Mouse (Mus musculus): ENCODE results near the gene Daam1.

Gene Daam1

GRCm38 (mm10) chr12:72011404-72011803 is 180.5 kb downstream of the Daam1 start:
- no peak for DNase-seq

GRCm38 (mm10) chr12:72012126-72012525 is 181.2 kb downstream of the Daam1 start:
- DNase-seq: no peak

- DNase-seq: peak; percentile 26
Measured at GRCm38 (mm10) chr12:72013711-72014354, 183.0 kb downstream of the Daam1 start.

GRCm38 (mm10) chr12:72014355-72014776 is 183.5 kb downstream of the Daam1 start:
- no peak for DNase-seq

GRCm38 (mm10) chr12:72015296-72015695 is 184.4 kb downstream of the Daam1 start:
- DNase-seq: no peak

- no peak for DNase-seq
Measured at GRCm38 (mm10) chr12:72020285-72020684, 189.4 kb downstream of the Daam1 start.

GRCm38 (mm10) chr12:72021543-72021942 is 190.7 kb downstream of the Daam1 start:
- DNase-seq: peak; percentile 57

- DNase-seq: no peak
Measured at GRCm38 (mm10) chr12:72022790-72023189, 191.9 kb downstream of the Daam1 start.

- no peak for DNase-seq
Measured at GRCm38 (mm10) chr12:72023572-72023971, 192.7 kb downstream of the Daam1 start.

GRCm38 (mm10) chr12:72025275-72025795 is 194.5 kb downstream of the Daam1 start:
- DNase-seq: no peak

GRCm38 (mm10) chr12:72031171-72031570 is 200.3 kb downstream of the Daam1 start:
- peak; percentile 71 for DNase-seq

- DNase-seq: peak; percentile 82
Measured at GRCm38 (mm10) chr12:72031794-72032193, 200.9 kb downstream of the Daam1 start.

GRCm38 (mm10) chr12:72036097-72036661 is 205.3 kb downstream of the Daam1 start:
- DNase-seq: no peak

- no peak for DNase-seq
Measured at GRCm38 (mm10) chr12:72037049-72037448, 206.2 kb downstream of the Daam1 start.

GRCm38 (mm10) chr12:72038866-72039265 is 208.0 kb downstream of the Daam1 start:
- DNase-seq: no peak

GRCm38 (mm10) chr12:72039501-72039900 is 208.6 kb downstream of the Daam1 start:
- DNase-seq: no peak

- no peak for DNase-seq
Measured at GRCm38 (mm10) chr12:72041238-72041637, 210.4 kb downstream of the Daam1 start.

Measured in kidney, postnatal 10 days (tissue).